Mouse (Mus musculus) embryonic facial prominence, embryonic 15.5 days (tissue): ENCODE data around the gene Fads2. TPM values are rescaled to one million over a fixed set of nuclear protein-coding genes. Genes with fewer than 3 reads are reported as not detected.

ENCODE experiments used
- ATAC-seq: fragments of 200-750 bp; cut with Nextera tagmentation; 2 replicates; pipeline ENCODE4 v1.8.0; 2017; ENCODE audit warnings: low read depth, moderate TSS enrichment; ENCODE audit not compliant: insufficient number of reproducible peaks, low FRiP score, low TSS enrichment
- H3K27ac ChIP-seq: fragments of 300-500 bp; sonication (generic); replicated peaks from 2 replicates; pipeline ENCODE4 v1.5.1; 2015; ENCODE audit warnings: mild to moderate bottlenecking, inconsistent platforms
- H3K27me3 ChIP-seq: fragments of 300-500 bp; sonication (generic); 2 replicates; pipeline ENCODE4 v1.6.1; 2015; ENCODE audit warnings: inconsistent platforms
- H3K36me3 ChIP-seq: fragments of 300-500 bp; sonication (generic); 2 replicates; pipeline ENCODE4 v1.6.1; 2015; ENCODE audit warnings: mild to moderate bottlenecking, inconsistent platforms
- H3K4me1 ChIP-seq: fragments of 300-500 bp; sonication (generic); 2 replicates; pipeline ENCODE4 v1.6.1; 2015; ENCODE audit warnings: inconsistent platforms
- H3K4me2 ChIP-seq: fragments of 300-500 bp; sonication (generic); replicated peaks from 2 replicates; pipeline ENCODE4 v1.6.1; 2015; ENCODE audit warnings: mild to moderate bottlenecking, inconsistent platforms
- H3K4me3 ChIP-seq: fragments of 300-500 bp; sonication (generic); replicated peaks from 2 replicates; pipeline ENCODE4 v1.5.1; 2015; ENCODE audit warnings: mild to moderate bottlenecking, inconsistent platforms
- H3K9ac ChIP-seq: fragments of 300-500 bp; sonication (generic); 2 replicates; pipeline ENCODE4 v1.6.1; 2015; ENCODE audit warnings: inconsistent platforms
- H3K9me3 ChIP-seq: fragments of 300-500 bp; sonication (generic); replicated peaks from 2 replicates; pipeline ENCODE4 v1.6.1; 2016; ENCODE audit warnings: inconsistent platforms
- WGBS: fragments of 180-500 bp; shearing (Covaris S2); methylation state at CpG from one replicate; pipeline ENCODE4 v1.1.7; 2015; 5-methylcytosine and 5-hydroxymethylcytosine counted together
- polyA plus RNA-seq: library from polyadenylated mRNA; unstranded; fragments of >200 nt; fragmentation: Nextera tagmentation; extraction: Ambion mirVana; gene quantifications from 2 replicates; pipeline ENCODE4 v1.2.1, GENCODE M21; 2015

Gene Fads2
- polyA plus RNA-seq, 1 experiment from 2014 or later = 61.3 TPM

- Histone ChIP-seq H3K36me3 (no peaks in the 10 kb centered on the region; the same call in 1 of the 2 replicates), H3K27ac (peak overlapping the region; percentile 89), H3K4me1 (peaks cover 39% of the 10 kb centered on the region), H3K9me3 (no peaks in the 10 kb centered on the region), H3K4me3 (peak overlapping the region; percentile 77), H3K9ac (peak overlapping the region; percentile 59), H3K27me3 (no peaks in the 10 kb centered on the region), H3K4me2 (peak overlapping the region; percentile 74)
- under 1% methylated on average over 21 of the region's 21 CpGs for WGBS
- peak; percentile 44 for ATAC-seq
Measured at GRCm38 (mm10) chr19:10100631-10101071, 895 bp downstream of the Fads2 start.

- Histone ChIP-seq H3K4me3 (no peak overlapping the region), H3K4me2 (no peak overlapping the region), H3K36me3 (peaks cover 3% of the 10 kb centered on the region; the same call in 1 of the 2 replicates), H3K27ac (no peak overlapping the region), H3K27me3 (no peaks in the 10 kb centered on the region), H3K9me3 (no peaks in the 10 kb centered on the region), H3K4me1 (peaks cover 39% of the 10 kb centered on the region), H3K9ac (no peak overlapping the region)
- no peak for ATAC-seq
- WGBS = 74% methylated on average over 5 of the region's 5 CpGs
Measured at GRCm38 (mm10) chr19:10097826-10098225, 3.7 kb downstream of the Fads2 start.

- WGBS = 84% methylated on average over 2 of the region's 2 CpGs
- H3K36me3 ChIP-seq = peaks cover 9% of the 10 kb centered on the region; the same call in 1 of the 2 replicates
- ATAC-seq = no peak
Measured at GRCm38 (mm10) chr19:10096371-10096876, 5.1 kb downstream of the Fads2 start.

GRCm38 (mm10) chr19:10094695-10095094, 6.9 kb downstream of the Fads2 start:
- Histone ChIP-seq H3K4me2 (no peak overlapping the region), H3K36me3 (peaks cover 25% of the 10 kb centered on the region), H3K9me3 (no peaks in the 10 kb centered on the region), H3K4me1 (peaks cover 17% of the 10 kb centered on the region), H3K27me3 (no peaks in the 10 kb centered on the region), H3K9ac (no peak overlapping the region), H3K4me3 (no peak overlapping the region), H3K27ac (no peak overlapping the region)
- 82% methylated on average over 4 of the region's 4 CpGs for WGBS
- ATAC-seq = no peak

More at GRCm38 (mm10) chr19:10096371-10096876, 5.1 kb downstream of the Fads2 start:
- Histone ChIP-seq H3K9me3 (no peaks in the 10 kb centered on the region), H3K9ac (no peak overlapping the region), H3K4me2 (no peak overlapping the region), H3K4me1 (peaks cover 33% of the 10 kb centered on the region), H3K27me3 (no peaks in the 10 kb centered on the region), H3K27ac (no peak overlapping the region), H3K4me3 (no peak overlapping the region)

GRCm38 (mm10) chr19:10093829-10094228, 7.7 kb downstream of the Fads2 start:
- no peak overlapping the region for H3K4me2 ChIP-seq
- H3K36me3 ChIP-seq = peaks cover 33% of the 10 kb centered on the region
- ATAC-seq = no peak
- no peak overlapping the region for H3K4me3 ChIP-seq
- WGBS = 84% methylated on average over 4 of the region's 4 CpGs
- no peaks in the 10 kb centered on the region for H3K27me3 ChIP-seq
- no peak overlapping the region for H3K9ac ChIP-seq
- H3K27ac ChIP-seq = no peak overlapping the region
- 0 out of 2 replicates have a peak, but pooled peaks cover 9% of the 10 kb centered on the region for H3K4me1 ChIP-seq
- no peaks in the 10 kb centered on the region for H3K9me3 ChIP-seq

- H3K4me1 ChIP-seq = no peaks in the 10 kb centered on the region
- H3K9me3 ChIP-seq = no peaks in the 10 kb centered on the region
- H3K4me3 ChIP-seq = no peak overlapping the region
- peaks cover 77% of the 10 kb centered on the region for H3K36me3 ChIP-seq
- 89% methylated on average over 4 of the region's 4 CpGs for WGBS
- H3K4me2 ChIP-seq = no peak overlapping the region
- H3K9ac ChIP-seq = no peak overlapping the region
- ATAC-seq = no peak
- no peaks in the 10 kb centered on the region for H3K27me3 ChIP-seq
- H3K27ac ChIP-seq = no peak overlapping the region
Measured at GRCm38 (mm10) chr19:10086976-10087375, 14.6 kb downstream of the Fads2 start.

GRCm38 (mm10) chr19:10085454-10085853, 16.1 kb downstream of the Fads2 start:
- WGBS = 81% methylated on average over 9 of the region's 9 CpGs
- peaks cover 78% of the 10 kb centered on the region for H3K36me3 ChIP-seq
- no peak overlapping the region for H3K4me3 ChIP-seq
- no peak overlapping the region for H3K9ac ChIP-seq
- H3K4me1 ChIP-seq = no peaks in the 10 kb centered on the region
- H3K4me2 ChIP-seq = no peak overlapping the region
- H3K27me3 ChIP-seq = no peaks in the 10 kb centered on the region
- ATAC-seq = no peak
- no peak overlapping the region for H3K27ac ChIP-seq
- no peaks in the 10 kb centered on the region for H3K9me3 ChIP-seq

GRCm38 (mm10) chr19:10082105-10082504, 19.4 kb downstream of the Fads2 start:
- no peak overlapping the region for H3K4me2 ChIP-seq
- no peaks in the 10 kb centered on the region for H3K27me3 ChIP-seq
- H3K27ac ChIP-seq = no peak overlapping the region
- ATAC-seq = no peak
- no peaks in the 10 kb centered on the region for H3K9me3 ChIP-seq
- no peak overlapping the region for H3K4me3 ChIP-seq
- H3K36me3 ChIP-seq = peaks cover 78% of the 10 kb centered on the region
- no peak overlapping the region for H3K9ac ChIP-seq
- WGBS = 77% methylated on average over 3 of the region's 3 CpGs
- no peaks in the 10 kb centered on the region for H3K4me1 ChIP-seq

- Histone ChIP-seq H3K9me3 (no peaks in the 10 kb centered on the region), H3K27ac (no peak overlapping the region), H3K9ac (no peak overlapping the region), H3K36me3 (peaks cover 79% of the 10 kb centered on the region), H3K4me3 (no peak overlapping the region), H3K4me2 (no peak overlapping the region), H3K4me1 (no peaks in the 10 kb centered on the region), H3K27me3 (no peaks in the 10 kb centered on the region)
- no peak for ATAC-seq
- 94% methylated on average over 7 of the region's 7 CpGs for WGBS
Measured at GRCm38 (mm10) chr19:10080384-10080783, 21.2 kb downstream of the Fads2 start.

GRCm38 (mm10) chr19:10078392-10078791, 23.2 kb downstream of the Fads2 start:
- no peak overlapping the region for H3K9ac ChIP-seq
- no peak overlapping the region for H3K4me3 ChIP-seq
- H3K4me1 ChIP-seq = no peaks in the 10 kb centered on the region
- ATAC-seq = no peak
- no peaks in the 10 kb centered on the region for H3K9me3 ChIP-seq
- H3K27me3 ChIP-seq = no peaks in the 10 kb centered on the region
- H3K4me2 ChIP-seq = no peak overlapping the region
- H3K36me3 ChIP-seq = peaks cover 86% of the 10 kb centered on the region
- WGBS = 68% methylated on average over 6 of the region's 6 CpGs
- H3K27ac ChIP-seq = no peak overlapping the region

- no peaks in the 10 kb centered on the region for H3K9me3 ChIP-seq
- H3K27ac ChIP-seq = no peak overlapping the region
- H3K4me2 ChIP-seq = no peak overlapping the region
- H3K4me1 ChIP-seq = no peaks in the 10 kb centered on the region
- H3K4me3 ChIP-seq = no peak overlapping the region
- 0 out of 2 replicates have a peak, but pooled peaks have one; percentile 20 for ATAC-seq
- peaks cover 86% of the 10 kb centered on the region for H3K36me3 ChIP-seq
- H3K27me3 ChIP-seq = no peaks in the 10 kb centered on the region
- no peak overlapping the region for H3K9ac ChIP-seq
- WGBS = 91% methylated on average over 5 of the region's 5 CpGs
Measured at GRCm38 (mm10) chr19:10073145-10073544, 28.4 kb downstream of the Fads2 start.

- WGBS = 78% methylated on average over 4 of the region's 4 CpGs
- H3K9me3 ChIP-seq = no peaks in the 10 kb centered on the region
- no peak overlapping the region for H3K4me2 ChIP-seq
- no peak overlapping the region for H3K4me3 ChIP-seq
- H3K9ac ChIP-seq = no peak overlapping the region
- ATAC-seq = no peak
- H3K4me1 ChIP-seq = no peaks in the 10 kb centered on the region
- no peaks in the 10 kb centered on the region for H3K27me3 ChIP-seq
- peaks cover 82% of the 10 kb centered on the region for H3K36me3 ChIP-seq
- no peak overlapping the region for H3K27ac ChIP-seq
Measured at GRCm38 (mm10) chr19:10071892-10072291, 29.7 kb downstream of the Fads2 start.
